Mouse (Mus musculus) forebrain, postnatal 0 days (tissue): ENCODE results near the gene Adgrf5. TPM values are rescaled to one million over a fixed set of nuclear protein-coding genes. Genes with fewer than 3 reads are reported as not detected.
A peak's percentile ranks its signal among the peaks of the same experiment; 100 is the strongest.

ENCODE experiments used
- ATAC-seq: fragments of 200-750 bp; cut with Nextera tagmentation; 2 replicates; pipeline ENCODE4 v1.8.0; 2017; ENCODE audit warnings: mild to moderate bottlenecking, moderate library complexity
- DNase-seq: peaks from one replicate; pipeline ENCODE4 v3.0.0-alpha.2; 2015
- H3K27ac ChIP-seq: fragments of 300-500 bp; sonication (generic); 2 replicates; pipeline ENCODE4 v1.5.1; 2014; ENCODE audit warnings: low read depth, mild to moderate bottlenecking, antibody characterized with exemption, low read length, moderate library complexity, mixed read lengths
- H3K27me3 ChIP-seq: fragments of 300-500 bp; sonication (generic); 2 replicates; pipeline ENCODE4 v1.6.1; 2014; ENCODE audit warnings: mild to moderate bottlenecking, low read length, mixed read lengths; ENCODE audit not compliant: insufficient read depth
- H3K36me3 ChIP-seq: fragments of 300-500 bp; sonication (generic); 2 replicates; pipeline ENCODE4 v1.6.1; 2014; ENCODE audit warnings: mild to moderate bottlenecking, moderate library complexity; ENCODE audit not compliant: insufficient read depth
- H3K4me1 ChIP-seq: fragments of 300-500 bp; sonication (generic); 2 replicates; pipeline ENCODE4 v1.6.1; 2014; ENCODE audit warnings: antibody characterized with exemption; ENCODE audit not compliant: insufficient read depth
- H3K4me2 ChIP-seq: fragments of 300-500 bp; sonication (generic); 2 replicates; pipeline ENCODE4 v1.6.1; 2014; ENCODE audit warnings: low read depth, mild to moderate bottlenecking, moderate library complexity
- H3K4me3 ChIP-seq: fragments of 300-500 bp; sonication (generic); 2 replicates; pipeline ENCODE4 v1.5.1; 2014; ENCODE audit warnings: low read depth, low read length, mixed read lengths
- H3K9ac ChIP-seq: fragments of 300-500 bp; sonication (generic); 2 replicates; pipeline ENCODE4 v1.6.1; 2014; ENCODE audit warnings: mild to moderate bottlenecking
- H3K9me3 ChIP-seq: fragments of 300-500 bp; sonication (generic); 2 replicates; pipeline ENCODE4 v1.6.1; 2016; ENCODE audit warnings: low read length
- CTCF ChIP-seq: sonication (generic); IDR thresholded peaks from 2 replicates; pipeline ENCODE4 v1.5.1; 2016; ENCODE audit warnings: antibody characterized with exemption, control low read depth, low read depth
- WGBS: fragments of 180-500 bp; shearing (Covaris S2); extraction: QIAGEN DNeasy Blood & Tissue Kit; methylation state at CpG from one replicate; pipeline ENCODE4 v1.1.7; 2014; 5-methylcytosine and 5-hydroxymethylcytosine counted together
- polyA plus RNA-seq: library from polyadenylated mRNA; unstranded; fragments of >200 nt; fragmentation: Nextera tagmentation; extraction: Ambion mirVana; gene quantifications from 2 replicates; pipeline ENCODE4 v1.2.1, GENCODE M21; 2015
- total RNA-seq: library from RNA; depleted of rRNA; stranded (reverse); fragments of >200 nt; gene quantifications from 2 replicates; pipeline ENCODE4 v1.2.3, GENCODE M21; 2014

Gene Adgrf5
- total and polyA plus RNA-seq, 2 experiments from 2014 or later: 5.2 to 24.4 TPM

- no peak for DNase-seq
- no peak for ATAC-seq
- 79% methylated on average over 12 of the region's 12 CpGs for WGBS
Observed at GRCm38 (mm10) chr17:43395400-43396258, 35.4 kb downstream of the Adgrf5 start.

DNA sequence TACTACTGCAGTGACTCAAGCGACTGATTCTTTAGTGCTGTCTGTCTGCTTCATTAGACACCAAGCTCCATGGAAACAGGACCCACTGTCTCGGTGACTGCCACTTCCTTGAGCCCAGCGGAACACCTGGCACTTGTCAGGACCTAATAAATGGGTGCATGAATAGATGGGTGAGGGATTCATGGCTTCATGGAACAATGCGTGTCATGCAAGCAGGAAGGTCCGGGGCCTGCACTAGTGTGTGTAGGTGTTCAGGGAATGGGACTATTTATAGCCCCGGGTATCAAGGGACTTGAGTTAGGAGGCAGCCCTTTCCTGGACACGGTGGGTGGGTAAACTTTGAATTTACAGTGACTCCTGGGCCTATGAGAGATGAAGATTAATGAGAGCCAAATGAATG is 38.4 kb downstream of the Adgrf5 start:
- Histone ChIP-seq H3K4me2 (no peak overlapping the region), H3K36me3 (no peaks in the 10 kb centered on the region), H3K27ac (no peak overlapping the region), H3K9ac (no peak overlapping the region), H3K27me3 (no peaks in the 10 kb centered on the region), H3K4me1 (no peaks in the 10 kb centered on the region), H3K4me3 (no peak overlapping the region), H3K9me3 (no peaks in the 10 kb centered on the region)
- TF ChIP-seq CTCF: no peak
- 60% methylated on average over 7 of the region's 7 CpGs for WGBS
- DNase-seq (no peak), ATAC-seq (no peak)

More at GRCm38 (mm10) chr17:43395400-43396258, 35.4 kb downstream of the Adgrf5 start:
- Histone ChIP-seq H3K27me3 (no peaks in the 10 kb centered on the region), H3K36me3 (no peaks in the 10 kb centered on the region), H3K4me3 (no peak overlapping the region), H3K4me2 (no peak overlapping the region), H3K9ac (no peak overlapping the region), H3K9me3 (no peaks in the 10 kb centered on the region), H3K4me1 (no peaks in the 10 kb centered on the region), H3K27ac (no peak overlapping the region)
- no peak for TF ChIP-seq CTCF

DNA sequence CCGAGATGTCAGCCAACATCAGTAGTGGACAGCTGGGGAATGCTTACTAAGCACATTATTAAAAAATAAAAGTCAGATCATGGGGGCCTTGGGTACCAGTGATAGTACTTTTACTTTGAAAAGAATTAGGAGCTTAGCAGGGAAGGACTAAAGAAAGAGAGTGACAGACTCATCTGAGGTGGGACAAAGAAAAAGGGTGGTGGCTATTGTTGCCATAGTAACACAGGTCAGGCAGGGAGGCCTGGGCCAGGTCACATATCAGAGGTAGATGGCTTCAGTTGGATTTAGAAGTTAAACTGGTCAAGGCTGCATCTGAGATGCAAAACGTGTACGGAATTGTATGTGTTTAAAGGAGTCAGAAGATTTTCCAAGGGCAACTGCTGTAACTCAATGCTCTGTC is 38.9 kb downstream of the Adgrf5 start:
- no peaks in the 10 kb centered on the region for H3K4me1 ChIP-seq
- H3K9me3 ChIP-seq: no peaks in the 10 kb centered on the region
- WGBS: 40% methylated on average over 3 of the region's 3 CpGs
- ATAC-seq: no peak
- no peaks in the 10 kb centered on the region for H3K36me3 ChIP-seq
- H3K4me2 ChIP-seq: no peak overlapping the region
- no peak overlapping the region for H3K27ac ChIP-seq
- H3K4me3 ChIP-seq: no peak overlapping the region
- no peaks in the 10 kb centered on the region for H3K27me3 ChIP-seq
- DNase-seq: no peak
- no peak for TF ChIP-seq CTCF
- no peak overlapping the region for H3K9ac ChIP-seq

GRCm38 (mm10) chr17:43400483-43400882 is 40.2 kb downstream of the Adgrf5 start:
- Histone ChIP-seq H3K4me3 (no peak overlapping the region), H3K4me2 (no peak overlapping the region), H3K27ac (no peak overlapping the region), H3K4me1 (no peaks in the 10 kb centered on the region), H3K36me3 (no peaks in the 10 kb centered on the region), H3K9me3 (no peaks in the 10 kb centered on the region), H3K9ac (no peak overlapping the region), H3K27me3 (no peaks in the 10 kb centered on the region)
- no peak for DNase-seq
- TF ChIP-seq CTCF: no peak
- WGBS: 51% methylated on average over 10 of the region's 10 CpGs
- ATAC-seq: peak; percentile 34; the same call in 1 of the 2 replicates

DNA sequence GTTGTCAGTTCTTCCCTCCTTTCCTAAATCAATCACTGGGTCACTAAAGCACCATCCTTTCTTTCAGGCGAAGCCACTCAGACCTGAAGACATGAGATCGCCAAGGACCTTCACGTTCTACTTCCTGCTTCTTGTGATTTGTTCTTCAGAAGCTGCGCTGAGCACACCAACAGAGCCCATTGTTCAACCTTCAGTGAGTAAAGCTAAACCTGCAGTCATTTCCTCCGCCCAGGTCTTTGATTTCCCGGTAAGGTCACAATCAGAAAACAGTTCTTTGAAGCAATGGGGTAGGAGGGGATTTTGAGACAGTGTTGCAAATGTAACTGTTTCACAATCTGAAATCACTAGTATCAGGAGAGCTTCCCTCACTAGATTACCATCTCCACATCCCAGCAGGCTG is 43.6 kb downstream of the Adgrf5 start:
- DNase-seq: no peak

GRCm38 (mm10) chr17:43404408-43404807 is 44.2 kb downstream of the Adgrf5 start:
- Histone ChIP-seq H3K9ac (no peak overlapping the region), H3K27ac (no peak overlapping the region), H3K4me1 (no peaks in the 10 kb centered on the region), H3K4me3 (no peak overlapping the region), H3K9me3 (no peaks in the 10 kb centered on the region), H3K27me3 (no peaks in the 10 kb centered on the region), H3K4me2 (no peak overlapping the region), H3K36me3 (no peaks in the 10 kb centered on the region)
- TF ChIP-seq CTCF: no peak
- DNase-seq: no peak
- WGBS: 85% methylated on average over 5 of the region's 5 CpGs
- ATAC-seq: no peak

More for the DNA sequence above, 43.6 kb downstream of the Adgrf5 start:
- no peak overlapping the region for H3K4me3 ChIP-seq
- H3K4me2 ChIP-seq: no peak overlapping the region
- H3K9me3 ChIP-seq: no peaks in the 10 kb centered on the region
- 49% methylated on average over 6 of the region's 6 CpGs for WGBS
- no peaks in the 10 kb centered on the region for H3K36me3 ChIP-seq
- no peaks in the 10 kb centered on the region for H3K4me1 ChIP-seq
- ATAC-seq: no peak
- H3K27ac ChIP-seq: no peak overlapping the region
- H3K9ac ChIP-seq: no peak overlapping the region
- TF ChIP-seq CTCF: no peak
- H3K27me3 ChIP-seq: no peaks in the 10 kb centered on the region

GRCm38 (mm10) chr17:43406321-43406720 is 46.1 kb downstream of the Adgrf5 start:
- no peak for TF ChIP-seq CTCF
- no peak for DNase-seq
- H3K4me3 ChIP-seq: no peak overlapping the region

More at GRCm38 (mm10) chr17:43406321-43406720, 46.1 kb downstream of the Adgrf5 start:
- H3K4me1 ChIP-seq: no peaks in the 10 kb centered on the region
- 84% methylated on average over 3 of the region's 3 CpGs for WGBS
- no peak overlapping the region for H3K27ac ChIP-seq
- H3K27me3 ChIP-seq: no peaks in the 10 kb centered on the region
- H3K9ac ChIP-seq: no peak overlapping the region
- H3K36me3 ChIP-seq: no peaks in the 10 kb centered on the region
- H3K4me2 ChIP-seq: no peak overlapping the region
- H3K9me3 ChIP-seq: no peaks in the 10 kb centered on the region
- ATAC-seq: no peak
